Comparison of ENCODE assay signal across 31 mouse cellular contexts in genomic region chr11:53777736-53778135, GRCm38 (mm10). TPM values are rescaled to one million over a fixed set of nuclear protein-coding genes. Genes with fewer than 3 reads are reported as not detected.
DNase-seq lines count a peak whose midpoint lies in the region; ATAC-seq and TF ChIP-seq lines count a peak whose summit lies in the region.
"Had no signal": no experiment of that assay in that cellular context is flagged by ENCODE, and none has a peak within 500 bp of the region (broad histone marks: within the 10 kb centered on the region; RNA-seq: fewer than 3 reads in every experiment).

No protein-coding gene starts in this region.

- H3K4me1 ChIP-seq in liver, postnatal 0 days (ENCODE audit: insufficient read depth): peaks cover 22% of the 10 kb centered on the region
- peaks cover 3% of the 10 kb centered on the region; the same call in 1 of the 2 replicates for H3K4me1 ChIP-seq in liver, embryonic 11.5 days (replicated peaks; ENCODE audit: control insufficient read depth, insufficient read depth, low read length)
- peaks cover 15% of the 10 kb centered on the region for H3K4me1 ChIP-seq in ES-Bruce4 (ENCODE audit: control insufficient read depth, insufficient read depth, low read length)
- H3K4me1 ChIP-seq: embryonic facial prominence, embryonic 12.5 days; hindbrain, embryonic 12.5 days; hindbrain, embryonic 15.5 days had no signal

- 69% methylated on average over 5 of the region's 5 CpGs for WGBS in liver, postnatal 0 days (ENCODE audit: insufficient replicate concordance)
- WGBS in liver, embryonic 11.5 days: 72% methylated on average over 5 of the region's 5 CpGs

- peaks cover 53% of the 10 kb centered on the region for H3K36me3 ChIP-seq in liver, postnatal 0 days (replicated peaks; ENCODE audit: insufficient read depth, low read length)
- H3K36me3 ChIP-seq in liver, embryonic 11.5 days (ENCODE audit: control insufficient read depth, insufficient read depth, low read length): peaks cover 2% of the 10 kb centered on the region; the same call in 1 of the 2 replicates
- H3K36me3 ChIP-seq in ES-Bruce4 (ENCODE audit: control insufficient read depth, insufficient read depth, low read length, poor library complexity, severe bottlenecking): peaks cover 28% of the 10 kb centered on the region
- H3K36me3 ChIP-seq: hindbrain, embryonic 12.5 days; hindbrain, embryonic 15.5 days had no signal

- no peak for TF ChIP-seq CTCF in gastrocnemius, adult 2 months (IDR thresholded peaks at IDR 0.05)
- no peak for TF ChIP-seq CTCF in liver, postnatal 0 days (IDR thresholded peaks at IDR 0.05; ENCODE audit: low read depth)
- TF ChIP-seq CTCF in ES-Bruce4 (IDR thresholded peaks at IDR 0.05; ENCODE audit: low read depth, low read length): no peak

- DNase-seq in gastrocnemius, adult 2 months: peak; percentile 11
- DNase-seq in gastrocnemius, postnatal 14 days: no peak
- DNase-seq in liver, postnatal 0 days: no peak
- DNase-seq in liver, embryonic 11.5 days (ENCODE audit: low spot score): no peak
- DNase-seq in adrenal gland, adult 8-10 months: no peak
- DNase-seq: adrenal gland, postnatal 14 days; cerebellum, adult 11 months; cerebellum, adult 2 months; cerebellum, adult 9-11 months; cerebellum, postnatal 25 days; forebrain, postnatal 0 days; gastrocnemius, postnatal 10 days; heart, adult 11 months had no signal

- intact Hi-C loops in gastrocnemius, adult 2 months (cut with DNase I): no loop called here
- intact Hi-C loops in gastrocnemius, postnatal 14 days (cut with DNase I; ENCODE audit: low total_unique reads): no loop called here

- no peak for TF ChIP-seq EP300 in liver, postnatal 0 days (IDR thresholded peaks at IDR 0.05; ENCODE audit: low read depth)
- no peak for TF ChIP-seq EP300 in ES-Bruce4 (IDR thresholded peaks at IDR 0.05; ENCODE audit: insufficient read depth, low read depth, low read length)

- no peaks in the 10 kb centered on the region for H3K9me3 ChIP-seq in liver, postnatal 0 days (ENCODE audit: low read length)
- no peaks in the 10 kb centered on the region for H3K9me3 ChIP-seq in liver, embryonic 11.5 days (ENCODE audit: control insufficient read depth, low read length)
- H3K9me3 ChIP-seq in ES-Bruce4 (replicated peaks; ENCODE audit: control insufficient read depth, insufficient read depth, low read length, poor library complexity, severe bottlenecking): no peaks in the 10 kb centered on the region
- H3K9me3 ChIP-seq: embryonic facial prominence, embryonic 12.5 days; embryonic facial prominence, embryonic 15.5 days; G1E; hindbrain, embryonic 12.5 days; hindbrain, embryonic 15.5 days had no signal

- H3K4me2 ChIP-seq in liver, postnatal 0 days (ENCODE audit: low read depth, low read length): no peak overlapping the region
- no peak overlapping the region for H3K4me2 ChIP-seq in liver, embryonic 11.5 days
- H3K4me2 ChIP-seq: embryonic facial prominence, embryonic 12.5 days; embryonic facial prominence, embryonic 15.5 days; heart, embryonic 11.5 days; hindbrain, embryonic 12.5 days; hindbrain, embryonic 15.5 days had no signal

- H3K27me3 ChIP-seq in liver, postnatal 0 days (ENCODE audit: insufficient read depth, low read length): no peaks in the 10 kb centered on the region
- no peaks in the 10 kb centered on the region for H3K27me3 ChIP-seq in liver, embryonic 11.5 days (replicated peaks; ENCODE audit: control insufficient read depth, insufficient read depth, low read length)
- no peaks in the 10 kb centered on the region for H3K27me3 ChIP-seq in ES-Bruce4 (ENCODE audit: control insufficient read depth, insufficient read depth, low read length, poor library complexity, severe bottlenecking)
- H3K27me3 ChIP-seq: embryonic facial prominence, embryonic 12.5 days; embryonic facial prominence, embryonic 15.5 days; hindbrain, embryonic 12.5 days; hindbrain, embryonic 15.5 days; Patski had no signal

- ATAC-seq in liver, postnatal 0 days: no peak
- ATAC-seq in liver, embryonic 11.5 days (replicated peaks; ENCODE audit: low FRiP score): no peak
- ATAC-seq: forebrain, embryonic 14.5 days; forebrain, postnatal 0 days; Patski had no signal

- no peak overlapping the region for H3K27ac ChIP-seq in gastrocnemius, adult 2 months
- H3K27ac ChIP-seq in liver, postnatal 0 days (ENCODE audit: low read depth): peak overlapping the region; percentile 55; the same call in 1 of the 2 replicates
- H3K27ac ChIP-seq in liver, embryonic 11.5 days (ENCODE audit: low read depth, low read length): no peak overlapping the region
- H3K27ac ChIP-seq in ES-Bruce4 (ENCODE audit: insufficient read depth, low read length): peak overlapping the region; percentile 23; the same call in 1 of the 2 replicates
- H3K27ac ChIP-seq: embryonic facial prominence, embryonic 12.5 days; embryonic facial prominence, embryonic 15.5 days; hindbrain, embryonic 12.5 days; hindbrain, embryonic 15.5 days had no signal

- TF ChIP-seq POLR2A in ES-Bruce4 (IDR thresholded peaks at IDR 0.05; ENCODE audit: insufficient read depth, low read length): no peak

- H3K9ac ChIP-seq in liver, postnatal 0 days (replicated peaks): no peak overlapping the region
- H3K9ac ChIP-seq in liver, embryonic 11.5 days (ENCODE audit: low read depth, low read length): no peak overlapping the region
- no peak overlapping the region for H3K9ac ChIP-seq in ES-Bruce4 (ENCODE audit: low read depth, poor library complexity, severe bottlenecking)
- H3K9ac ChIP-seq: embryonic facial prominence, embryonic 12.5 days; embryonic facial prominence, embryonic 15.5 days; forebrain, postnatal 0 days; hindbrain, embryonic 12.5 days; hindbrain, embryonic 15.5 days had no signal

- H3K4me3 ChIP-seq in gastrocnemius, adult 2 months: no peak overlapping the region
- no peak overlapping the region for H3K4me3 ChIP-seq in liver, postnatal 0 days (ENCODE audit: low read depth, low read length)
- no peak overlapping the region for H3K4me3 ChIP-seq in liver, embryonic 11.5 days (ENCODE audit: low read depth, low read length)
- no peak overlapping the region for H3K4me3 ChIP-seq in ES-Bruce4 (ENCODE audit: low read depth, low read length)
- H3K4me3 ChIP-seq: embryonic facial prominence, embryonic 12.5 days; embryonic facial prominence, embryonic 15.5 days; hindbrain, embryonic 12.5 days; hindbrain, embryonic 15.5 days had no signal

RNA-seq across cellular contexts. Expression of gene Gm17334, which starts 4.7 kb away (rescaled TPM):
- under 1 TPM; 0.28 to 0.53 TPM for total RNA-seq in gastrocnemius, adult 2 months (2021)
- total RNA-seq in gastrocnemius, postnatal 14 days (2021): under 1 TPM; 0.23 to 0.33 TPM
- 0.12 and 0.23 TPM in 2 replicates for polyA plus RNA-seq in liver, postnatal 0 days (2015; fragmentation: Nextera tagmentation; extraction: Ambion mirVana)
- polyA plus RNA-seq in liver, embryonic 11.5 days (2014; fragmentation: Nextera tagmentation; extraction: Ambion mirVana): not detected in 2 replicates
- polyA plus RNA-seq in ES-Bruce4 (2011; ENCODE audit: insufficient read depth, insufficient read length, low read depth, missing spikeins): not detected in 2 replicates
- total RNA-seq in adrenal gland, adult 8-10 months (2022): 1 to 10 TPM in 2 of 4 experiments, under 1 TPM in 2; 0.84 to 1.5 (median 1.1) TPM
- total RNA-seq: G1E had no signal
- polyA plus RNA-seq: embryonic facial prominence, embryonic 12.5 days; forebrain, embryonic 11.5 days; forebrain, embryonic 14.5 days; forebrain, postnatal 0 days; G1E; heart, embryonic 14.5 days; heart, postnatal 0 days; hindbrain, embryonic 12.5 days; hindbrain, embryonic 15.5 days had no signal

RNA-seq across cellular contexts. Expression of gene Irf1, which starts 7.9 kb away (rescaled TPM):
- total RNA-seq in gastrocnemius, adult 2 months (2021): 1 to 10 TPM; 6.2 to 7.0 TPM
- 1 to 10 TPM; 8.7 to 9.1 TPM for total RNA-seq in gastrocnemius, postnatal 14 days (2021)
- 22.0 and 24.5 TPM in 2 replicates for polyA plus RNA-seq in liver, postnatal 0 days (2015; fragmentation: Nextera tagmentation; extraction: Ambion mirVana)
- 8.4 and 8.7 TPM in 2 replicates for polyA plus RNA-seq in liver, embryonic 11.5 days (2014; fragmentation: Nextera tagmentation; extraction: Ambion mirVana)
- polyA plus RNA-seq in ES-Bruce4 (2011; ENCODE audit: insufficient read depth, insufficient read length, low read depth, missing spikeins): 75.7 and 90.3 TPM in 2 replicates
- 10 to 100 TPM; 29.0 to 50.6 (median 43.2) TPM for total RNA-seq in adrenal gland, adult 8-10 months (2022)

RNA-seq across cellular contexts. Expression of gene Il5, which starts 57.1 kb away (rescaled TPM):
- not detected for total RNA-seq in gastrocnemius, adult 2 months (2021)
- not detected for total RNA-seq in gastrocnemius, postnatal 14 days (2021)
- not detected in 2 replicates for polyA plus RNA-seq in liver, postnatal 0 days (2015; fragmentation: Nextera tagmentation; extraction: Ambion mirVana)
- not detected in 2 replicates for polyA plus RNA-seq in liver, embryonic 11.5 days (2014; fragmentation: Nextera tagmentation; extraction: Ambion mirVana)
- polyA plus RNA-seq in ES-Bruce4 (2011; ENCODE audit: insufficient read depth, insufficient read length, low read depth, missing spikeins): not detected in 2 replicates
- total RNA-seq in adrenal gland, adult 8-10 months (2022): not detected
- total RNA-seq: adrenal gland, adult 18-20 months; adrenal gland, postnatal 14 days; adrenal gland, postnatal 4 days; common myeloid progenitor, adult 5-6 weeks; gastrocnemius, postnatal 10 days; gastrocnemius, postnatal 4 days; heart, postnatal 25 days; hematopoietic stem cell, adult 5-6 weeks had no signal
- polyA plus RNA-seq: embryonic facial prominence, embryonic 12.5 days; embryonic facial prominence, embryonic 15.5 days; forebrain, embryonic 11.5 days; forebrain, embryonic 14.5 days; G1E; heart, embryonic 11.5 days; heart, embryonic 14.5 days; hindbrain, embryonic 12.5 days; hindbrain, embryonic 15.5 days; Patski had no signal

Comparison
In these comparisons a context has a peak if more than half of its experiments do, and no peak if none do; other contexts are left out.
1. H3K27ac ChIP-seq: peak in liver, postnatal 0 days (single experiment) and ES-Bruce4 (single experiment); none in gastrocnemius, adult 2 months (single experiment) and liver, embryonic 11.5 days (single experiment).